Mouse (Mus musculus) thymus, postnatal 25 days (tissue): ENCODE data around the gene Gosr1.
A peak's percentile ranks its signal among the peaks of the same experiment; 100 is the strongest.
"Not testable (repeated sequence)": the region's sequence is repeated elsewhere in the genome, so short reads cannot be mapped to it uniquely, and the experiment has no call there.

Experiments used
- DNase-seq: peaks from one replicate; pipeline ENCODE4 v3.0.0; 2022

Gosr1 gene

GRCm38 (mm10) chr11:76734560-76734959 lies 28.8 kb downstream of the Gosr1 start:
- DNase-seq = peak; percentile 18

- no peak for DNase-seq
These were observed 32.7 kb downstream of the Gosr1 start for GRCm38 (mm10) chr11:76730650-76731049.

- DNase-seq = no peak
These were observed 35.3 kb downstream of the Gosr1 start for GRCm38 (mm10) chr11:76728093-76728492.

GRCm38 (mm10) chr11:76723911-76724310 lies 39.5 kb downstream of the Gosr1 start:
- DNase-seq = no peak

- DNase-seq = no peak
These were observed 46.4 kb downstream of the Gosr1 start for GRCm38 (mm10) chr11:76717000-76717399.

- DNase-seq = no peak
These were observed 53.5 kb downstream of the Gosr1 start for GRCm38 (mm10) chr11:76709625-76710452.

- DNase-seq = no peak
These were observed 54.5 kb downstream of the Gosr1 start for GRCm38 (mm10) chr11:76708881-76709280.

GRCm38 (mm10) chr11:76708066-76708465 lies 55.3 kb downstream of the Gosr1 start:
- no peak for DNase-seq

GRCm38 (mm10) chr11:76707656-76708055 lies 55.7 kb downstream of the Gosr1 start:
- no peak for DNase-seq

GRCm38 (mm10) chr11:76699626-76700025 lies 63.8 kb downstream of the Gosr1 start:
- DNase-seq = no peak

- no peak for DNase-seq
These were observed 67.6 kb downstream of the Gosr1 start for GRCm38 (mm10) chr11:76695810-76696209.

- no peak for DNase-seq
These were observed 71.3 kb downstream of the Gosr1 start for GRCm38 (mm10) chr11:76692096-76692495.

GRCm38 (mm10) chr11:76685604-76686003 lies 77.8 kb downstream of the Gosr1 start:
- DNase-seq = no peak

- not testable (repeated sequence) for DNase-seq
These were observed 83.9 kb downstream of the Gosr1 start, which contains the start of gene Trarg1 for GRCm38 (mm10) chr11:76679508-76679907. TSS of gene Trarg1 (plus strand) at chr11:76679808.
